In the genomic region with DNA sequence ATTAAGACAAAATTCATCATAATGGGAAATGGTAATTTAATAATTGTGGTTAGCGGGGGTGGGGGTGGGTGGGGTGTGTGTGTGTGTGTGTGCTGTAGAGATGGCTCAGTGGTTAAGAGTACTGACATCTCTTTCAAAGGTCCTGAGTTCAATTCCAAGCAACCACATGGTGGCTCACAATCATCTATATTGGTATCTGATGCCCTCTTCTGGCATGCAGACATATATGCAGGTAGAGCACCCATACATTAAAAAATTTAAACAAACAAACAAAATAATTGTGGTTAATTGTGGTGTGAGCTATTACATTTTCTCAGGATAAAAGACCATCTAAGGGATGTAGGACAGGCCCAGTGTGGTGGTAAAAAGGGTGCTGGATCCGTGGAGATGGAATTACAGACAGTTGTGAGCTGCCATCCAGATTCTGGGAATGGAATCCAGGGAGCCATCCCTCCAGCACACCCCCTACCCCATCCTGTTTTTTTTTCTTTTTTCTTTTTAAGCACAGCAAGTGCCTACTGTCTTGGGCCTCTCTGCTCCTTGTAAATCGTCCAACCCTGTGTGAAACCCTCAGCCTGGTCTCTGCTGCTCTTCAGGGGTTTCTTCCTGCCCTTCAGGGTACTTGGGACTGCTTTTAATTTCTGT, we compare ENCODE assay signal across 23 mouse cellular contexts. TPM values are rescaled to one million over a fixed set of nuclear protein-coding genes. Genes with fewer than 3 reads are reported as not detected.
A peak's percentile ranks its signal among the peaks of the same experiment; 100 is the strongest.
DNase-seq lines count a peak whose midpoint lies in the region; ATAC-seq and TF ChIP-seq lines count a peak whose summit lies in the region.
"Had no signal": no experiment of that assay in that cellular context is flagged by ENCODE, and none has a peak within 500 bp of the region (broad histone marks: within the 10 kb centered on the region; RNA-seq: fewer than 3 reads in every experiment).

No protein-coding gene starts in this region.

- H3K4me2 ChIP-seq in liver, embryonic 14.5 days (ENCODE audit: low read depth), result peak overlapping the region; percentile 50
- H3K4me2 ChIP-seq: embryonic facial prominence, embryonic 13.5 days; hindbrain, embryonic 15.5 days; limb, embryonic 12.5 days; lung, embryonic 14.5 days; midbrain, embryonic 12.5 days had no signal

- H3K36me3 ChIP-seq in liver, embryonic 14.5 days (replicated peaks; ENCODE audit: control insufficient read depth, insufficient read depth, low read depth), result no peaks in the 10 kb centered on the region

- H3K4me1 ChIP-seq in liver, embryonic 14.5 days (replicated peaks; ENCODE audit: control insufficient read depth in 2 of 2, insufficient read depth in 2 of 2, low read length in 1 of 2), result peaks cover 22 to 41% of the 10 kb centered on the region in 2 experiments

- WGBS in liver, embryonic 14.5 days (ENCODE audit: insufficient replicate concordance), result 67% methylated on average over 3 of the region's 3 CpGs

- TF ChIP-seq EP300 in liver, embryonic 14.5 days (IDR thresholded peaks at IDR 0.05; ENCODE audit: low read depth), result no peak

- no peaks in the 10 kb centered on the region for H3K27me3 ChIP-seq in liver, embryonic 14.5 days (ENCODE audit: control insufficient read depth, insufficient read depth, low read length)
- H3K27me3 ChIP-seq: embryonic facial prominence, embryonic 13.5 days; hindbrain, embryonic 15.5 days; limb, embryonic 12.5 days; midbrain, embryonic 12.5 days had no signal

- no peak overlapping the region for H3K4me3 ChIP-seq in layer of hippocampus, adult 2 months
- no peak overlapping the region for H3K4me3 ChIP-seq in liver, embryonic 14.5 days (ENCODE audit: insufficient read depth in 1 of 2, low read depth in 2 of 2, low read length in 2 of 2)
- H3K4me3 ChIP-seq: gastrocnemius, adult 2 months; hindbrain, embryonic 15.5 days; limb, embryonic 12.5 days; midbrain, embryonic 12.5 days had no signal

- DNase-seq in CD4-positive, CD25-positive, alpha-beta regulatory T cell, adult 2 months (ENCODE audit: low read depth, low spot score), result peak; percentile 37
- DNase-seq in layer of hippocampus, adult 2 months (ENCODE audit: low spot score in 2 of 2), result no peak
- no peak for DNase-seq in layer of hippocampus, adult 8-10 months (ENCODE audit: low spot score in 2 of 2)
- peak; percentile 37 for DNase-seq in 3T3-L1 (ENCODE audit: low read depth, low spot score)
- DNase-seq in liver, embryonic 14.5 days (ENCODE audit: low read depth in 3 of 3, low spot score in 3 of 3), result no peak
- no peak for DNase-seq in gastrocnemius, postnatal 36 days
- DNase-seq in cerebellum, adult 11 months, result no peak
- DNase-seq: adrenal gland, postnatal 25 days; cerebellum, adult 11-12 months; cerebellum, postnatal 14 days; gastrocnemius, adult 2 months; heart, adult 18-20 months; heart, postnatal 36 days; kidney, adult 2 months; kidney, postnatal 14 days; layer of hippocampus, adult 9-11 months; lung, embryonic 14.5 days; lung, postnatal 4 days had no signal

- peak; percentile 37 for TF ChIP-seq CTCF in layer of hippocampus, adult 2 months (conservative IDR thresholded peaks at IDR 0.05)
- TF ChIP-seq CTCF in liver, embryonic 14.5 days (IDR thresholded peaks at IDR 0.05; ENCODE audit: low read depth), result peak; percentile 57

- no peak for ATAC-seq in CD4-positive, CD25-positive, alpha-beta regulatory T cell, adult 4 months
- ATAC-seq in liver, embryonic 14.5 days (ENCODE audit: insufficient read depth), result no peak

- H3K9ac ChIP-seq in liver, embryonic 14.5 days (replicated peaks), result no peak overlapping the region
- H3K9ac ChIP-seq: embryonic facial prominence, embryonic 13.5 days; hindbrain, embryonic 15.5 days; limb, embryonic 12.5 days; lung, embryonic 14.5 days; midbrain, embryonic 12.5 days had no signal

- H3K9me3 ChIP-seq in liver, embryonic 14.5 days (ENCODE audit: control insufficient read depth, low read length), result no peaks in the 10 kb centered on the region
- H3K9me3 ChIP-seq: embryonic facial prominence, embryonic 13.5 days; hindbrain, embryonic 15.5 days; limb, embryonic 12.5 days; midbrain, embryonic 12.5 days had no signal

- intact Hi-C loops in gastrocnemius, postnatal 36 days (cut with DNase I), result no loop called here

- H3K27ac ChIP-seq in layer of hippocampus, adult 2 months, result no peak overlapping the region
- peak overlapping the region; percentile 39 for H3K27ac ChIP-seq in liver, embryonic 14.5 days
- H3K27ac ChIP-seq: embryonic facial prominence, embryonic 13.5 days; gastrocnemius, adult 2 months; hindbrain, embryonic 15.5 days; limb, embryonic 12.5 days; midbrain, embryonic 12.5 days had no signal

RNA-seq across cellular contexts. Expression of a gene that starts 5.0 kb away (rescaled TPM):
- 10 to 100 TPM; 65.6 to 72.8 TPM for polyA plus RNA-seq in CD4-positive, CD25-positive, alpha-beta regulatory T cell, adult 4 months (2017; shearing (Covaris generic))
- total RNA-seq in layer of hippocampus, adult 2 months (2021), result 10 to 100 TPM; 23.3 to 27.7 TPM
- 10 to 100 TPM; 27.8 to 32.6 (median 29.1) TPM for total RNA-seq in layer of hippocampus, adult 8-10 months (2022)
- 9.5 and 10.0 TPM in 2 replicates for polyA plus RNA-seq in liver, embryonic 14.5 days (2012; rRNA removed)
- 53.3 and 55.4 TPM in 2 replicates for polyA plus RNA-seq in liver, embryonic 14.5 days (2014; fragmentation: Nextera tagmentation; extraction: Ambion mirVana)
- 10 to 100 TPM; 32.2 to 32.7 TPM for total RNA-seq in gastrocnemius, postnatal 36 days (2021)

RNA-seq across cellular contexts. Expression of a gene that starts 5.5 kb away (rescaled TPM):
- 10 to 100 TPM; 36.4 to 43.5 TPM for polyA plus RNA-seq in CD4-positive, CD25-positive, alpha-beta regulatory T cell, adult 4 months (2017; shearing (Covaris generic))
- total RNA-seq in layer of hippocampus, adult 2 months (2021), result 10 to 100 TPM; 34.4 to 34.7 TPM
- 10 to 100 TPM; 31.7 to 44.4 (median 37.4) TPM for total RNA-seq in layer of hippocampus, adult 8-10 months (2022)
- polyA plus RNA-seq in liver, embryonic 14.5 days (2012; rRNA removed), result 9.1 and 13.1 TPM in 2 replicates
- polyA plus RNA-seq in liver, embryonic 14.5 days (2014; fragmentation: Nextera tagmentation; extraction: Ambion mirVana), result 10.8 and 11.6 TPM in 2 replicates
- 1 to 10 TPM; 7.3 to 7.8 TPM for total RNA-seq in gastrocnemius, postnatal 36 days (2021)

Comparison
In these comparisons a context has a peak if more than half of its experiments do, and no peak if none do; other contexts are left out.
1. DNase-seq: peak in CD4-positive, CD25-positive, alpha-beta regulatory T cell, adult 2 months (single experiment) and 3T3-L1 (single experiment); none in layer of hippocampus, adult 2 months (0 of 2), layer of hippocampus, adult 8-10 months (0 of 2), liver, embryonic 14.5 days (0 of 3), gastrocnemius, postnatal 36 days (0 of 2) and cerebellum, adult 11 months (single experiment).